Mouse (Mus musculus) cerebellum, adult 8-10 months (tissue): ENCODE data around the gene Nkg7.
A peak's percentile ranks its signal among the peaks of the same experiment; 100 is the strongest.
"Not testable (repeated sequence)": the region's sequence is repeated elsewhere in the genome, so short reads cannot be mapped to it uniquely, and the experiment has no call there.

Experiments
- DNase-seq: peaks from one replicate; pipeline ENCODE4 v3.0.0; 2022

Gene Nkg7

DNA sequence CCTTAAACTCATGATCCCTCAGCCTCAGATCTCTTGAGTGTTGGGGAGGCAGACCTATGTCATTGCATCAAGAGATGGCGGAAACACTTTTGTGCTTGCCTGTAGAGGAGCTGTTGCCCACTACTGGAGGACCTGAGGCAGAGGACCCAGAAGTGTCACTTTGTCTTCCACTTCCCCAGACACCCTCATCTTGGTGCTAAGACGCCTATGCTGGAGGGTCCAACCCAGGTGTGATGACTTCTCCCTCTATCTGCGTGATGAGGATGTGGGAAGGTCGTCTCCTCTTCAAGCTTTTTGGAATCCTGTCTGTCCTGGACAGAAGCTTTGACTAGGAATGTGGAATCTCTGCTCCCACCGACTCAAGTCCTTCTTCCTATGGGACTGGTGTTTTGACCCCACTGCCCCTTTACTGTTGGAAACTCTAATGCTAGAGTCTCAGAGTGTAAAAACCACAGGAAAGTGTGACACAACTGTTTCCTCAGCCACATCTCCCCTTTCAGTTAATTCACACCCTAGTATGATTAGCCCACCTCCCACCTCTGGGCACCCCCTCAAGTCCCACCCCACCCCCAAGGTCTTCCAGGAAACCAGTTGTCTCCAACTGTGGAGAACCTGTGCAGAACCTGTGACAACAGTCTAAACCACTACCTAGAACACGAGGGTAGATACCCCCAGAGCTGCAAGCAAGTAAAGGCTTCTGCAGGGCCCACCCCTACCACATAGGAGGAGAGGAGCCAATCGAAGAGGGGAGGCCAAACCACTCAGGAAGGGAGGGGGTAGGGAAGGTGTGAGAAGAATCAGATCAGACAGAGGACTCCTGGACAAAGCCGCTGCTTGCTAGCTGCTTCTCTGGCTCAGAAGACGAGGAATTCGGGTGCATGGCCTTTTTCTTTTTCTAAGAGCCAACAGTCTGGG lies at the start of gene Nkg7:
Gene Nkg7 (plus strand): TSS at position 733 of the 915 bp plus-strand sequence.
- no peak for DNase-seq

DNA sequence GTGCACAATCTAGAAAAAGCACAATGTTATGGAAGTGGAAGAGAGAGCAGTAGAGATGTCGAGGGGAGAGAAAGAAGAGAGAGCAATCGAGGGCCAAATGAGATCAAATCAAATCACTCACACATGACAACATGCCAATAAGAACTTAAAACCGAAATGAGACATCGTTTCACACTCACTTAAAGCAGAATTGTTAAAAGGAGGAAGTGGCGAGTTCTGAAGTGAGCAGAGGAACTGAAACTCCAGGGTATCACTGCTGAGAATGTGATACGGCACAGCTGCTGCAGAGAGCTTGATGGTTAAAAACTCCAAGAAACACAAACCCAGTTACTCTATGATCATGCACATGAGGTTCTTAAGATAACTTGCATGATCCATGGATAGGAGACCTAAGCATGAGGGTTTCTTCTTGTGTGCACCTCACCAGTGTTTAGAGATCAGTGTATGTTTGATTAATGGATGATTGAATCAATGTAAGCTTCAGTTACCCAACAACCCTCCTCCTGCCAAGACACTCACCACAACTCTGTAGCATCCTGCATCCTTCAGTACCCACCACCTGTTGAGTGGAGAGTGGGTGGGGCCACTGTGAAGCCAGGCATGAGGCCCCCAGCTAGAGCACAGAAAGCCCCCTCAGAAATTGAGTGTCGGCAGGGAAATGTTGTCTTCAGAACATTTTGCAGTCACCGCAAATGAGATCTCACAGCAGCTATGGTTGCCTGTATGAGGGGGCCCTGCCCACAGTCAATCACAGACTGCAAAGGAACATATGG lies 44.3 kb upstream of the Nkg7 start:
- DNase-seq, result no peak

DNA sequence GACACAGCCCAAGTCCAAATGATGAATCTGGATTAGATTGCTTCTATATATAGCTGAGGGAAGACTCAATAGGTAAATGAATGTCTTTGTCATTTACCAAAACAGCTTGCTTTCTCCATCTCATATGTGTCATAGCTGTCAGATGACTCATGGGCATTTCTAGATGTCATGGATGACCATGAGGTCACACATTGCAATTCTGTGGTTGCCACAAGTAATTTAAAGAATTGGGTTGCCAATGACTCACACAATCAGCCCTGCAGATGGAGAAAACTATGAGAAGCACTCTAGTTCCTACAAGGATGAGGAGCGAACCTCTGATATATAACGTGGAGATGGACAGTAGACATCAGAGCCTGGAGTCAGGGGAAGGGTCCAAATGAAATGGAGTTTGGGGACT lies 37.4 kb upstream of the Nkg7 start:
- no peak for DNase-seq

DNA sequence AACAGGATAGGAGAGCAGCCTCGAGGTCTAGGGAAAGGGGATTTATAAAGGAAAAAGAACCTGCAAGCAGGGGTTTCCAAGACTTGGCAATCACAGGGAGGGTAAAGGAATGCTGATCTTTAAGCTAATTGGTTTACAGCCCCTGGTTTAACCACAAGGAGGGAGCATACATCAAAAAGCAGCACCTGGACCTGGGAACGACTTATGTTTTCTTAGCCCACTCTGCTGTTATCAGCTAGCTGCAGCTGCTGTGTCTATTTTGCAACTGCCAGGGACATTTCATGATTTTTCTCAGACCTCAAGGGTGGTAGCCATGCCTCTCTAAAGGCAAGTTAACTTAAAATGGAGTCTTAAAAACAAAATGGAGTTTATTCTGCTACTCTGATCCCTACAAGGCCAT lies 34.2 kb upstream of the Nkg7 start:
- DNase-seq, result no peak

DNA sequence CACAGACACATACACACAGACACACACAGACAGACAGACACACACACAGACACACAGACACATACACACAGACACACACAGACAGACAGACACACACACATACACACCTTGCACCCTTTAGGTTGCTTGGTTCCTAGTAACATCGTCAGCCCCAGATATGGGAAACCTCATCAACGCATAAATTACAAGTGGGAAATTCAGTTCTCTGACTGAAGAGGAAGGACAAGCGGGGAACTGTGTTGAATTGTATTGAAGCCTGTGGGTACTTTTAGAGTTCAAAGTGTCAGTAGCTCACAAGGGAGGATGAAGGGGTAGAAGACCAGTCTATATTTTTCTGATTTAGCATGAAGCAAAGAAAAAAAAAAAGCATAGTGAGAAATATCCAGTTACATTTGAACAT lies 29.3 kb upstream of the Nkg7 start:
- no peak for DNase-seq

DNA sequence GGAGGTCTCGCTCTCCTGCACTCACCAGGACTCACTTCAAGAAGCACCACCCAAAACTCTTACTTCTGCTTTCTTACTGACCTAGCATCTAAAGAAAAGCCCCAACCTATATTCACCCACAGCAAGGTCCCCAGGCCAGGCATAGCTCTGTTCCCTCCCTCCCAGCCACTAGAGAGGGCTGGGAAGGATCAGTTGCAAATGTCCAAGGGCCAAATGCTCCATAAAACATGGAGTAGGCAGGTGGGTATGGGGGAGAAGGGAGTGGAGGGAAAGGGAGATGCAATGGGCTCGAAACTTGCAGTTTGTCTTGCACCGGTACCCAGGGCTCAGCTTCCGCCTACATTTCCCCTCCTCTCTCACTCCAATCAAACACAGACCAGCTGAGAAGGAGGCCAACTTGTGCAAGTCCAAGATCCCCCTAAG lies 28.7 kb upstream of the Nkg7 start, which contains the start of gene Siglecg:
Gene Siglecg (plus strand): TSS at position 74 of the 423 bp plus-strand sequence.
- no peak for DNase-seq

DNA sequence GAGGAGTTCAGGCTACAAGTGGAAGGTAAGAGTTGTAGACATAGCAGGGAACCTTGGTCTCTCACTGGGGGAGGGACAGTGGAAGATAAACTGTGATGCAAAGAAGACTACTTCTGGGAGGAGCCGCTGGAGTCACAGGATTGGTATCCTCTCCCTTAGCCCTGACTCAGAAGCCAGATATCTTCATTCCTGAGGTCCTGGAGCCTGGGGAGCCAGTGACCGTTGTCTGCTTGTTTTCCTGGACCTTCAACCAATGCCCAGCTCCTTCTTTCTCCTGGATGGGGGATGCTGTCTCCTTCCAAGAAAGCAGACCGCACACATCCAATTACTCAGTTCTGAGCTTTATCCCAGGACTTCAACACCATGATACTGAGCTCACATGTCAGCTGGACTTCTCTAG lies 27.8 kb upstream of the Nkg7 start:
- DNase-seq, result no peak

DNA sequence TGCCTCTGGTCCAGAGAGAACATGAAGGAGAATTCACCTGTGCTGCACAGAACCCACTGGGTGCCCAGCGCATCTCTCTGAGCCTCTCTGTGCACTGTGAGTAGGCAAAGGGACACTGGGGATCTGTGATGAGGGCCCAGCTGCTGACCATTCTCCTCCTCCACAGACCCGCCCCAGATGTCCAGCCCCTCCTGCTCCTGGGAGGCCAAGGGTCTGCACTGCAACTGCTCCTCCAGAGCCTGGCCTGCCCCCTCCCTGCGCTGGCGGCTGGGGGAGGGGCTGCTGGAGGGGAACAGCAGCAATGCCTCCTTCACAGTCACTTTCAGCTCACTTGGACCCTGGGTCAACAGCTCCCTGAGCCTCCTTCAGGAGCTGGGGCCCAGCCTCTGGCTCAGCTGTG lies 25.1 kb upstream of the Nkg7 start:
- DNase-seq, result not testable (repeated sequence)

DNA sequence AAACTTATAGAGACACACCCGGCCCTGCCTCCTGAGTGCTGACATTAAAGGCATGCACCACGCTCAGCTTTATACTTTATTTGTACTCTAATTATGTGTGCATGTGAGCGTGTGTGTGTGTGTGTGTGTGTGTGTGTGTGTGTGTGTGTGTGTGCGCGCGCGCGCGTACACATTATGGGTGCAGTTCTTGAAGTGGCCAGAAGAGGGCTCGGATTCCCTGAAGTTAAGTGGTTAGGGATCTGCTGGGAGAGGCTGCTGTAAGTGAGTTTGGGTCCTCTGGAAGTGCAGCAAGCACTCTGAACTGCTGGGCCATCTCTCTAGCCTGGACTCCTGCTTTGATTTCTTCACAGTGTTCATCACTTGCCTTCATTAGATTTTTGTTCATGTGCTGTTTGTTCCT lies 19.6 kb upstream of the Nkg7 start:
- no peak for DNase-seq

DNA sequence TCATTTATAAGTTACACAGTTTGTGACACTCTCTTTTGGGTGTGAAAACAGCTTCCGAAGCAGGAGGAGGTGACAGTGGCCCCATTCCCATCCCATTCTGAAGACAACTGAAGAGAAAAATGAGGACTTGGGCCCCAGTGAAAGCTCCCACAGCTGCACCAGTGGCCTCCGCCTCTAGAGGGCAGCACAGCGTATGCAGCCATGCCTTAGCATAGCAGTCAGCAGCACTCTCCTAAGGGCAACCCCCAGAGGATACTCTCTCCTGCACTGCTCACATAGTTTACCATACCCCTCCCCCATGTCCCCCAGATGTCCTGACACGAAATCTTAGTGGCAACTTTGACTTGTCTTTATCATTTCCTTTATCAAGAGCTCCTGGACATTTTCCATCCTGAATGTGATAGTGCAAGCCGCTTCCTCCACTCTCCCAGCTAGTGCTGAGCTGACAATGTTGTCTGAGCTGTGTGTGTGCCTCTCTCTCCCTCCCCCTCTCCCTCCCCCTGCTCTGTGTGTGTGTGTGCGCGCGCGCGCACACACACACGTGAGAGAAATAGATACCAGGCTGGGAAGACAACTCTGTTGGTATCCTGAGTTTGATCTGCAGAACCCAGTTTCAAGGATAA lies 13.8 kb upstream of the Nkg7 start:
- peak; percentile 78 for DNase-seq

DNA sequence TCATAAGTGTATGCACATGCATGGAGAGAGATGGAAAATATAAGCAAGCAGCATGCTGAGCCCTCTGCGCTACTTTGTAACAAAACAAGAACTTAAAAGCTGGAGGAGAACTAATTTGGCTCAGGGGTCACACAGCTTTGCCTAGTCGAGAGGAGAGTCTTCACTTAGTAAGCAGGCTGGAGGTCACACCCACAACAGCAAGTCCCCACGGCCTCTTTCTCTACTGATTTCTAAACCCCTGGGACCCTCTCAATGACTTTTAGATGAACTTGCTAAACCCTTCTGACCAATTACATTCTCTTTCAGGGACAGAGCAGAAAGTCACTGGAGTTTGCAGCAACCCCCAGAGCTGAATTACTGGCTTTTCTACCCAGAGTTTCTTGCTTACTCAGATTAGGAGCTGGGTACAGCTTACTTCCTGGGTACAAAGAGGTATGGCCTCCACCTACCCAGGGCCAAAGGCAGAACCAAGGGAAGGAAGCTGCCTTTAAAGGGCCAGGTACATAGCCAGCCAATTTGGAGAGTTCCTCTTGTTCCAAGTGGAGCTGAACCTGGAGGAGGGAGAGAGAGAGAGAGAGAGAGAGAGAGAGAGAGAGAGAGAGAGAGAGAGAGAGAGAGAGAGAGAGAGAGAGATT lies 12.8 kb upstream of the Nkg7 start:
- no peak for DNase-seq

DNA sequence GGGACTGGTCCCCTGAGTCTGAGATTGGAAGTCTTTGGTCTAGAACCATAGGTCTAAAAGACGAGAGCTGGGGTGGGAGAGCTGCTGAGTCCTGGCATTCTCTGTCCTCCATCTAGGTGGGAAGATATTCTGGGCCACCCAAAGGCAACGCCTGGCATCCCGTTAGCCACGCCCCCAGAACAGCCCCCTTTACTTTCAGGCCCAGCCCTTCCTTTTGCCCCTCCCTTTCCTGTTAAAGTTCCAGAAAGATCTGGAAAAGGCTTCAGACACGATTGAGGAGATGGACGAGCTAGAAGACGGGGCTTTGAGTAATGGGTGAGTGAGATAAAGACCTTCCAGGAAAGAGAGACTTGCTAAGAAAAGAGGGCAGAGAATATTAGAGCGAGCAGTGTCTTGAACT lies 9.5 kb upstream of the Nkg7 start, which contains the start of gene Lim2:
Gene Lim2 (plus strand): TSS at position 265 of the 400 bp plus-strand sequence.
- no peak for DNase-seq

DNA sequence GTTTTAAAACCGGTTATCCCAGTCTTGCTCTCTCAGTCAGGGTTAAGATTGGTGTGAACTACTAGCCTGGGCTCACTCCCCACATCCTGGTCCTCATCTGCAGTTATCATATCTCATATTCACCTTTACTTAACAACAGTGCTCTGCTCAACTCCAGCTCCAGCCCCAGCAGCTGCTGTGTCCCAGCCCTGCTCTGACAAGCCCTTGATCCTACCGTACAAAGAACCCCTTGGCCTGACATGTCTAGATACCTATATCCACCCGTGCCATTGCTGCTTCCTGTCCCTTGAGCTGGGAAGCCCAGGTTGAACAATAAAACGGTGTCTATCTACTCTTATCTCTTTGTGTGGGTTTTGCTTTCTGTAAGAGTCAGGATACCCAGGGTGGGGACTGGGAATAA lies 7.4 kb upstream of the Nkg7 start:
- no peak for DNase-seq

DNA sequence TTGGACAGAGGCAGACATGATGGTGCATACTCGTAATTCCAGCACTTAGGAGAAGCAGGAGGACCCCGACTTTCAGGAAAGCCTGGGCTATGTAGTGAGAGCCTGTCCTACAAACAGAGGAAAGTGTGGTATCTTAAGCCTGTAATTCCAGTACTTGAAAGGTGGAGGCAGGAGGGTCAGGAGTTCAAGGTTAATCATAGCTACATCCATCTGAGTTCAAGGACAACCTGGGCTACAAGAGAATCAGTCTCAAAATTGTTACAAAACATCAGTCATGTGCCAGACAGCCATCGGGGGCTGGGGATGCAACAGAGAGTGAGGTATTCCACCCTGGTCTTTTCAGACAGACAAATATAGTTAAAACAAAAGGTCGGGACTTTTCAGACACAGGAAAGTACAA lies 4.0 kb upstream of the Nkg7 start:
- no peak for DNase-seq

DNA sequence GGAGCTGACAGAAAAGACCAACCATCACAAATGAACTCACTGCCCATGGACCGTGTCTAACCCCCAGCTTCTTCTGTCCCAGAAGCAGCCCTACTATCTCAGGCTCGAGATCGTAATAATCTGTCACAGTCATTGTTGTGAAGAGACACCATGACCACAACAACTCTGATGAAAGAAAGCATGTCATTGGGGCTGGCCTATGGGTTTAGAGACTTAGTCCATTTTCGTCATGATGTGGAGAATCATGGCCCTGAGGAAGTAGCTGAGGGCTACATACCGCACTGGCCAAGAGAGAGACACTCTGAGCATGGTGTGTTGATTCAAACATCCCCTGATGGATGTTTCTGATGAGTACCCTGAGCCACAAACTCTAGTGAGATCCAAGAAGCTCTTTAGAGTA lies 2.2 kb upstream of the Nkg7 start:
- DNase-seq, result no peak

DNA sequence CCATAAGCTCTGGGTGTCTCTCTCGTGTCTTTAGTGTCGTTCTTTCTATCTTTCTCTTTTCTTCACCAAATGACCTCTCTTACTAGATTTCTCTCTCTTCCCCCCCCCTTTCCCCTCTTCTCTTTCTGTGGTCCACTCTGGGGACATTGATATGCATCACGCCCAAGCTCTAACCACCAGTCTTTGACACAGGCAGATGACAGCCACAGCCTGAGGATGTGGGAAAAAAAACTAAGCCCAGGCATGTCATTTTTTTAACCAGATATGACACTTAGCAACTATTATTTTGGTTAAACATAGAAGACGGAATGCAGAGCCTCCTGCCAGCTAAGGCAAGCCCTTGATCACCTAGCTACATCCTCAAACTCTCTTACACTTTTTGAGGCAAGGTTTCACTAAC lies 1.7 kb downstream of the Nkg7 start:
- DNase-seq, result no peak

DNA sequence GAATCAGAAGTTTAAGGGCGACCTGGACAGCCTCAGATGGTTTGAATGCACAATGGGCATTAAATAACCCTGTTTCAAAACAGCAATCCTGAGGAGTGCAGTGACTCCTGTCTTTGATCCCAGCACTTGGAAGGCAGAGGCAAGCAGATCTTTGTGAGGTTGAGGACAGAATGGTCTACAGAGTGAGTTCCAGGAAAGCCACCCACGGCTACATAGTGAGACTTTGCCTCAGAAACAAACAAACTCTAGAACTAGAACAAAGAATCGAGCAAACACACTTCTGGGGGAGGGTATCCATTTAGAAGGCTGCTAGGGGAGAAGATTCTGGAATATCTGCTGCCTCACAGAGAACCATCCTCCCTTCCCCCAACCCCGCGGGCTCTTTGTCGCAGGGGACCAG lies 3.6 kb downstream of the Nkg7 start, which contains the start of gene Cldnd2:
Gene Cldnd2 (plus strand): TSS at position 301 of the 400 bp plus-strand sequence.
- DNase-seq, result no peak

DNA sequence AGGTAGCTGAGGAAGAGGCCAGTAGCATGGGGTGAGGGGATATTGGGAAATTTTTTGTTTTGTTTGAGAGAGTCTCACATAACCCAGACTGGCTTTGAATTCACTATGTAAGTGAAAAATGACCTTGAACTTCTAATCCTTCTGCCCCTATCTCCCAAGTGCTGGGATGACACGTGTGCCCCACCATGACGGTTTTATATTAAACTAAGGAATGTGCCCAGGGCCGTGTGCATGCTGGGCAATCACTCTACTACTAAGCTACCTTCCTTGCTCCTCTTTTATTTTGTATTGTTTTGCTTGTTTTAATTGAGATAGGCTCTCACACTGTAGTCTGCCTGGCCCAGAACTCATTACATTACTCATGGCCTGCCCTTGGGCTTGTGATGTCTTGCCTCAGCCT lies 4.2 kb downstream of the Nkg7 start:
- DNase-seq, result no peak

DNA sequence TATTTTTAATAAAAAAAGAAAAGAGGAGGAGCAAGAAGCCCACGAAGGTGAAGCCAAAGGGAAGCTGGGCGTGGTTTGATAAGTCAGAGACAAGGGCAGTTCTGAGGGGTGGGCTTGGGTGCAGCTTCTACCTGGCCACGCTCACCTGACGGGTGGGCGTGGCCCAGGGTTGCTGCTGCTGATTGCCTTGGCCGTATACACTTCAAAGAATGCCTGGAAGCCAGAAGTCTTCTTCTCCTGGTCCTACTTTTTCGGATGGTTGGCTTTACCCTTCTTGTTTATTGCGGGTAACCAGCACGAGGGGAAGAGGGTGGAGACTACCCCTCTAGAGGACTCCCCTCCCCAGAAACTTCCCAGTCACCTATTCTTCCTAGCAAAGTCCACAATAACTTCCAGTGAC lies 5.8 kb downstream of the Nkg7 start:
- no peak for DNase-seq

DNA sequence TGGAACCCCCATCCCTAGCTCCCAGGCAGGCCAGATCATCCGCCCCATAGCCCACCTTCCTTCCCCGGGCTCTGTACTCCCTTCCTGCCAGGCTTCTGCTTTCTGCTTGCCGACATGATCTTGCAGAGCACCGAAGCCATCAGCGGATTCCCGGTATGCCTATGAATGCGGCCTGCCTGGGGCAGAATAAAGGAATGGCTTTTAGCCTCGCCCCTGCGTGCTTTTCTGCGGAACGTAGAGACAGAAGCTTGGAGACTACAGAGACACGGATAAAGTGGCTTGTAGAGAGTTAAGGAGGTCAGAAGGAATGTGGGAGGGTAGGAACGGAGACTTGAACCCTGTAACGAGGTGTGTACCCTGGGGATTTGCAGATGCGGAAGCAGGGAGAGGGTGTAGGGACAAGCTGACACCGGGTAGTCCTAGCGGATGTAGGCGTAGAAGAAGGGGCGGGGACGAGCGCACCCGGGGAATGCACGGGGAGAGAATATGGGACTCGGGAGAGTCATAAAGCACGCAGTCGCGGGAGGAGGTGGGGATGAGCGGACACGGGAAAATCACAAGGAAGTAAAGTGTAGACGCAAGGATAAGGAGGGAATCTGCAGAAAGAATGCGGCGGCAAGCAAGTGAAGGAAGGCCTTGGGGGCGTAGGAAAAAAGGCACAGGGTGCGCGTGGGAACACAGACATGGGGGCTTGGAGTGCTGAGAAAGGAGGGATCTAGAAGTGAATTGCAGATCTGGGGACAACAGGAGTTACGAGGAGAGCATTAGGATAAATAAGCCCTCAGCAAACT lies 6.4 kb downstream of the Nkg7 start:
- DNase-seq, result peak; percentile 56

DNA sequence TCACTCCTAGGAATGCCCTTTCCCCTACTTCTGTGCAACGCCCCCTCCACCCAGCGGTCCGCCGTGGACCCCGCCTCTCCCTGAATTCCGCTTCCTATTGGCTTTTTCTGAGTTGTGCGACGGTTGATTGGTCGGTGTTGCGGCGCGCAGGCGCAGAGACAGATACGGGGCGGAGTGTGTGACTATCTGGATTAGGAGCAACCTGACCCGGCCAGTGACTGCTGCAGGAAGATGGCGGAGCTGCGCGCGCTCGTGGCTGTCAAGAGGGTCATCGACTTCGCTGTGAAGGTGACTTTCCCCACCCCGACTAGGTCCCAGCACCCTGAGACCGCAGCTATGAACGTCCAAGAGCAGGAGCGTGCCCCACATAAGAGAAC lies 7.0 kb downstream of the Nkg7 start, which contains the start of the genes Etfb and Gm45233:
Gene Etfb (plus strand): TSS at position 167 of the 377 bp plus-strand sequence.
Gene Gm45233 (plus strand): TSS at position 212 of the 377 bp plus-strand sequence.
- DNase-seq, result peak; percentile 90

DNA sequence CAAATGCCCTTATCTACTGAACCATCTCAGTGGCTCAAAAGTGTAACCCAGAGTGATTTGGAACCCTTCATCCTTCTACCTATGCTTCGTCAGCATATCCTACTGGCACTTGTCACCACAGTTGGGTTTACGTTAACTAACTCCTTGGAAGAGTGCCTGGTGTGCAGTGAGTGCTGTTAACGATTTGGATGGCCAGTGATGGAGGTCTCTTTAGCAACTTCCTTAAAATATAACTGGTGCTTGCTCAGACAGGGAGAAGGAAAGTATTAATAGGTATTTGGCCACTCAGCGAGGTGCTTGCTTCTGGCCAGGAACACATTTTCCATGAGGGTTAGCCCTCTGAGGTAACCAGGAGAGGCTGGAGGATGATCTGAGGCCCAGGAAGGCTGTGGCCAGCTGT lies 10.9 kb downstream of the Nkg7 start:
- DNase-seq, result no peak
